Mouse (Mus musculus): ENCODE measurements around the gene Bid. TPM values are rescaled to one million over a fixed set of nuclear protein-coding genes. Genes with fewer than 3 reads are reported as not detected.
A peak's percentile ranks its signal among the peaks of the same experiment; 100 is the strongest.
"Not testable (repeated sequence)": the region's sequence is repeated elsewhere in the genome, so short reads cannot be mapped to it uniquely, and the experiment has no call there.

Gene Bid
- total RNA-seq, 2 experiments from 2014 or later, result 4.7 to 4.8 TPM

- not testable (repeated sequence) for DNase-seq (ENCODE audit: low spot score in 2 of 2)
These were observed 8.6 kb downstream of the Bid start for GRCm38 (mm10) chr6:120907876-120908597.

- no peak for DNase-seq (ENCODE audit: low spot score in 2 of 2)
These were observed 10.1 kb downstream of the Bid start for GRCm38 (mm10) chr6:120906521-120906920.

- DNase-seq (ENCODE audit: low spot score in 2 of 2), result no peak
These were observed 11.5 kb downstream of the Bid start for GRCm38 (mm10) chr6:120905111-120905510.

- DNase-seq (ENCODE audit: low spot score in 2 of 2), result no peak
These were observed 12.7 kb downstream of the Bid start for GRCm38 (mm10) chr6:120903961-120904360.

- no peak for DNase-seq (ENCODE audit: low spot score in 2 of 2)
These were observed 13.2 kb downstream of the Bid start for GRCm38 (mm10) chr6:120903450-120903912.

- DNase-seq (ENCODE audit: low spot score in 2 of 2), result no peak
These were observed 14.6 kb downstream of the Bid start for GRCm38 (mm10) chr6:120901776-120902645.

- peak in 1 of 2 experiments; percentile 36 for DNase-seq (ENCODE audit: low spot score in 2 of 2)
These were observed 18.3 kb downstream of the Bid start for GRCm38 (mm10) chr6:120898188-120898833.

GRCm38 (mm10) chr6:120894524-120894923, 22.1 kb downstream of the Bid start:
- no peak for DNase-seq (ENCODE audit: low spot score in 2 of 2)

GRCm38 (mm10) chr6:120894089-120894488, 22.6 kb downstream of the Bid start:
- no peak for DNase-seq (ENCODE audit: low spot score in 2 of 2)

- DNase-seq (ENCODE audit: low spot score in 2 of 2), result no peak
These were observed 30.0 kb downstream of the Bid start for GRCm38 (mm10) chr6:120886696-120887095.

GRCm38 (mm10) chr6:120884436-120884835, 32.2 kb downstream of the Bid start:
- no peak for DNase-seq (ENCODE audit: low spot score in 2 of 2)

GRCm38 (mm10) chr6:120879046-120879445, 37.6 kb downstream of the Bid start:
- DNase-seq (ENCODE audit: low spot score in 2 of 2), result no peak

GRCm38 (mm10) chr6:120873874-120874273, 42.8 kb downstream of the Bid start:
- no peak for DNase-seq (ENCODE audit: low spot score in 2 of 2)

- no peak for DNase-seq (ENCODE audit: low spot score in 2 of 2)
These were observed 45.4 kb downstream of the Bid start for GRCm38 (mm10) chr6:120871286-120871685.

GRCm38 (mm10) chr6:120868824-120869223, 47.8 kb downstream of the Bid start:
- no peak for DNase-seq (ENCODE audit: low spot score in 2 of 2)

GRCm38 (mm10) chr6:120866051-120866814, 50.4 kb downstream of the Bid start:
- no peak for DNase-seq (ENCODE audit: low spot score in 2 of 2)

- no peak for DNase-seq (ENCODE audit: low spot score in 2 of 2)
These were observed 56.6 kb downstream of the Bid start for GRCm38 (mm10) chr6:120860079-120860478.

- DNase-seq (ENCODE audit: low spot score in 2 of 2), result no peak
These were observed 58.4 kb downstream of the Bid start for GRCm38 (mm10) chr6:120858217-120858711.

GRCm38 (mm10) chr6:120854413-120854812, 62.2 kb downstream of the Bid start:
- DNase-seq (ENCODE audit: low spot score in 2 of 2), result peak in 1 of 2 experiments; percentile 17

GRCm38 (mm10) chr6:120850720-120851119, 65.9 kb downstream of the Bid start:
- DNase-seq (ENCODE audit: low spot score in 2 of 2), result not testable (repeated sequence)

All from gastrocnemius, postnatal 4 days (tissue).